Mouse (Mus musculus) ES-CJ7 (cell line): ENCODE measurements at regions not wholly inside any gene's neighbourhood (a gene's known extent, or its start where the extent isn't known, plus 50 kb on each side); places are given as distances from the start of the nearest gene placed in this dataset.

Experiments used
- DNase-seq: peaks from one replicate; pipeline ENCODE4 v3.0.0; 2011; ENCODE audit warnings: low read depth, low spot score

GRCm38 (mm10) chr16:30774951-30775661, 175.6 kb downstream of the Fam43a start:
- peak; percentile 68 for DNase-seq

DNA sequence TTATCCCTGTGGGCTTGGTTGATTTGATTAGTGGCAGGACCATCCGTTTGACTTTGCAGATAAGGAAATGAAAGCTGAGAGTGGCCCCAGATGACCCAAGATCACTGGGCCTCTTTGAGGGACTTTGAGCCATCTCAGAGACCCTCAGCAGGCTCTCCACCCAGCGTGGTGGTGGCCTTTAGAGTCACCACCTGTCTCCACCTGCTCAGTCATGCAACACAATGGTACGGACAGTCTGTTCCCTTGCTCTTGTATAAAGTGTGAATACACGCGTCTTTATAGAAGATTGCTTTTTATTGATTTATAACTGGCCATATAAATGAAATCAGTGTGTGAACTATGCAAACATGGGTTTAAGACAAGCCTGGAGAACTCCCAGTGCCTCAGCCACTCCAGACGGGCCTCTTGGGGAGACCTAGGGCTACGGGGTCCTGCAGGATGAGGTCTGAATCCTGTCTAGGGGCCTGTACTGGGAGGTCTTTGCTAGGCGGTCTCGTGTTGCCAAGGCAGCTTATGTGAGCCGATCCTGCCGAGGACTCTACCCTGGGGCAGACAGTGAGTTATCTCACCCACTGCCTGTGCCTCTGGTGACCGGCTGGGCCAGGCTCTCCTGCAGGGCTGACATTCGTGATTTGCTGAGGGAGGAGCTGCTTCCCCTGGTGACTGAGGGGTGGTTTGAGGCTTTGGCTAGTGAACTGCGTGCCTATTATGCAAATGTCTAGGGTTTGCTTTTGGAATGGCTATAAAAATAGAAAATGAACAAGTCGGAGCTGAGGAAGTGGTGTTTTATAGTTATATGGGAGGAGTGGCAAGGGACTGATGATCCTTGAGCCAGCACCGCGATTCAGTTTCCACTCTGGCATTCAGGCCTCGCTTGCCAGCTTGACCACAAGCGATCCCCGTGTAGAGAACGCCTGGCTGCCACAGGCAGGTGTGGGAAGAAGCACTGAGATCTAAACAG, 176.5 kb downstream of the Fam43a start:
- no peak for DNase-seq

GRCm38 (mm10) chr16:30777416-30777815, 177.9 kb downstream of the Fam43a start:
- DNase-seq: peak; percentile 45

GRCm38 (mm10) chr16:30778078-30778477, 178.6 kb downstream of the Fam43a start:
- DNase-seq: no peak

- no peak for DNase-seq
Observed at GRCm38 (mm10) chr16:30778945-30779344, 179.4 kb downstream of the Fam43a start.

DNA sequence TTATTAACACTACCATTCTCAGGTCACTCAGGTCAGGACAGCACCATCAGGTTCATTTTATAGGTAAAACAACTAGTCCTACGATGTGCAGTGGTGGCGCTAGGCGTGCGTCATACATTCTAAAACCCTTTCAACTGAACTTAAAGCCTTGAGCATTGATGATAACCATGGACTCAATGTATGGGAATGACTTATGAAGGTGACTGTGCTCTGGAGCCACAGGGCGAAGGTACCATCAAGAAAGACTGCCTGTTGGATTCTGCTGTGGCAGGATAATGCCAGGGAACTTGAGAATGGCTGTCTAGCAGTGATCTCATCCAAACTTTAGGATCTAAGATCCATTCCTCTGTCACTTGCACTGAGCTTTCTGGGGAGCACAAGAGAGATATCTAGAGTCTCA, 184.7 kb downstream of the Fam43a start:
- no peak for DNase-seq

GRCm38 (mm10) chr16:30784949-30785348, 185.4 kb downstream of the Fam43a start:
- DNase-seq: no peak

- DNase-seq: no peak
Observed at GRCm38 (mm10) chr16:30786060-30786459, 186.5 kb downstream of the Fam43a start.

- no peak for DNase-seq
Observed at GRCm38 (mm10) chr16:30787351-30787750, 187.8 kb downstream of the Fam43a start.

DNA sequence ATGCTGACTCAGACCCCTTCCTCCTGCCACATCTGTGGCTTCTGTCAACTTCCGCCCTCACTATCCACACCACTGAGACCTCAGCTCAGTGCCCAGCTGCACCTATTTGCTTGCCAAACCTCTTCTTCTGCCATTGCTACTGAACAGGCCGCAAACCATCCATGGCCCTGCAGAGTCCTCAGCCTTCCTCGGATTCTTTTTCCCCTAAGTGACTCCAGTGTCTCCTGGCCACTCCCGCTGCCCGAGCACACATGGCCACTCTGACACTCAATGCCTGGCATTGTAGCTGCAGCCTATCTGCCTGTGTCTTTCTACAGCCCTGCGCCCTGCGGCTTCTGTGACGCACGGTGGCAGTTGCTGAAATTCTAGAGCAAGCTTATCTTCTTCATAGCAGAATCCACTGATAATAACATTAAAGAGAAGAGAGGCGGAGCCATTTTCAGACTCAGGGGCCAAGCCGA, 188.8 kb downstream of the Fam43a start:
- no peak for DNase-seq

DNA sequence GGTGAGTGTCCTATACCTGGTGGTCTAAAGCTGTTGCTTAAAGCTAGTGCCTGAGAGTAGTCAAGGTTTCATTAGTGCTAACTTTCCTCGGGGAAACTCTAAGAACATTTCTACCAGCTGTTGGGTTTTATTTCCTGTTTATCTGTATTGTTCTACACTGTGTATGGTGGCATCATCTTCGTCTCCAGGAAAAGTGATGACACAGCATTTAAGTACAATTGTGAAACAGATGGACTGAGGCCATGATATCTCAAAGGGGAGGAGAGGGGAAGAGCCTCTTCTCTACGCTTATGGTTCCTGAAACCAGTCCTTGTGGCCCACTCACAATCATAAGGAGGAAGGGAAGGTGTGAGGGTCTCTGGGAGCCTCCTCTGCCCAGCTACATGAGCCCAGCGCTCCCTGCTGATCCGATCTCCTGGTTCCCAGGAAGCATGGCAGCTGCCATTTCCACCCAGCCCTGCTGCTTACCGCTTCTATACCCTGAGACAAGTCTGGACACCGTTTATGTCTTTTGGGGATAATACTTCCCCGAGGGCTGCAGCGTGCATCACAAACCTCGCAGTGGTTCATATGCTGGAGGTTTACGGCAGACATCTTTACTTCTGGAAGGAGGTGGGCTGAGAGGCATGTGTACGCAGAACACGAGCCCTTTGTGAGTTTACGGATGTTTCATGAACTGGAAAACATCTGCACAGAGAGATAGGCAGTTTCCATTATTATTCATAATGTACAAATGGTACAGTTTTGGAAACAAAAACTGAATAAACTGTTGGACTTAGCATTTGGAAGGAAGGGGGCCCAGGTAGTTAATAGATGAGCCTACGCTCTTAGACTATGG, 189.6 kb downstream of the Fam43a start:
- no peak for DNase-seq

- DNase-seq: no peak
Observed at GRCm38 (mm10) chr16:30790036-30790435, 190.5 kb downstream of the Fam43a start.

DNA sequence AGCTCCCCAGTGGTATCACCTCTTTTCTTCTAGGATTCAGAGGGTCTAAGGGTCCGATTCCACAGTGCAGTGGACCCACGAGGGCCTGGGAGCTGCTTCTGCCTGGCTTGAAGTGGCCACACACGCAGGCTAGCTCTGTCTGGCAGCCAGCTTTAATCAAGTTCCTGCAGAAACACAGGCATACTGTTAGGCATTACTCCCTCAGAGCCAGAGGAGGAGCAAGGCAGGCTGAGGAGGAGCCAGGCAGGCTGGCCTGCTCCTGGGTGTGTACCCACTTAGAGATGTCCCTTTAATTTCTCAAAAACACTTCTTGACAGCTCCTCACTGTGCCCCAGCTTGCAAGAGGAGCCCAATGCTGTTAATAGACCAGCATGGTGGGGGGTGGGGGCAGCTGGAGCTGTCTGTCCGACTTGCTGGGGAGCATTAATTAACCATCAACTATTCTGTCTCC, 191.1 kb downstream of the Fam43a start:
- no peak for DNase-seq

GRCm38 (mm10) chr16:30791048-30791855, 191.7 kb downstream of the Fam43a start:
- no peak for DNase-seq

GRCm38 (mm10) chr16:30792738-30793377, 193.3 kb downstream of the Fam43a start:
- DNase-seq: no peak

- DNase-seq: no peak
Observed at GRCm38 (mm10) chr16:30793378-30793753, 193.8 kb downstream of the Fam43a start.

DNA sequence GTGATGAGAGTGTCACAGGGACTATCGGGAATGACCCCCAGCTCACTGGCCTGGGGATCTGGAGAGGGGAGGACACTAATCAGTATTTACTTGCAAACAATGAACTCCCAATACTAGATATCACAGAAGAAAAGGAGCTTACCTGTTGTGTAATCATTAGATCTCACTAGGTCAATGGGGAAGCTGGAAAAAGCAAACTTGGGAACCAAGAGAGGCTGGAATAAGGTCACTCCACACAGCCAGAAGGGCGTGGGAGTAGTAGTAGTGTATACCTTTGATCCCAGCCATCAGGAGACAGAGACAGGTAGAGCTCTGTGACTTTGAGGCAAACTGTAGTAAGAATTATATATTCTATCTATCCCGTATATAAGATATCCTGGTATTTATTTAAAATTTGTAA, 194.3 kb downstream of the Fam43a start:
- DNase-seq: no peak

- no peak for DNase-seq
Observed at GRCm38 (mm10) chr16:30795501-30795904, 196.0 kb downstream of the Fam43a start.

DNA sequence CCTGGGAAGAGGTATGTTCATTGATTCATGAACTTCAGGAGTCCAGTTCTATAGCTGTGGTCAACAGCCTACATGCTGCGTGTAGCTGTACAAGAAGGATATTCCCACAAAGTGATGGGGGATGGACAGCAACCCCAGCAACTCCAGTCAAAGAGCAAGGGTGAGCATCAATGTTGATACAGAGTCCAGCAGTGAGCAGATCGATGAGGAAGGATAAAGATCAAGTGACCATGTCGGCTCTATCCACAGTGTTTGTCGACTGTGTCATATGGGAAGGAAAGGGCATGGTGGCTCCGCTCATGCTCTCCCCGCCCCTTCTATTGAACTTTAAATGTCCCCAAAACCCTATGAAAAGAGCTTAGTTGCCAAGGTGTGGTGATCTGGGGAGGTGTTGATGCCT, 196.6 kb downstream of the Fam43a start:
- no peak for DNase-seq

DNA sequence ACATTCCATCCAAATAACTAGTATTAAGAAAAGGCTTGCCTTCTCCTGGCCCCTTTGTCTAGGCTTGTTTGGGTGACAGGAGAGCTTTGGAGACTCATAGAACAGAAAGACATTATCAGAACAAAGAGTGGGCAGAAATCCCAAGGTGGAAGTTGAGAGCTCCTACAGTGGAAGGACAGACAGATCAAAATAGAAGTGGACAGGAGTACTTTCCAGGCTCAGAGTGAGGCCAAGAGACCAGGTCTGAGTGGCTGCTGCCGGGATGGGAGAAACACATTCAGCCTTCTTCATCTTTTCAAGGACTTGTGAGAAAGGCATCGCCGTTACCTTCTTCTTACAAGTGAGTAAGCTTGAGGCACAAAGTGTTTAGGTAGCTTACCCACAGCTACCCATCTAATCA, 197.5 kb downstream of the Fam43a start:
- DNase-seq: no peak
